Mouse (Mus musculus): ENCODE results near the gene Swsap1. TPM values are rescaled to one million over a fixed set of nuclear protein-coding genes. Genes with fewer than 3 reads are reported as not detected.

Gene Swsap1
- polyA plus RNA-seq, 1 experiment from 2014 or later, result 8.1 TPM

GRCm38 (mm10) chr9:21969304-21969703 lies 13.7 kb downstream of the Swsap1 start:
- H3K36me3 ChIP-seq (ENCODE audit: control insufficient read depth, insufficient read depth, low read length), result no peaks in the 10 kb centered on the region
- 94% methylated on average over 4 of the region's 4 CpGs for WGBS
- H3K9me3 ChIP-seq (ENCODE audit: control insufficient read depth, low read length), result no peaks in the 10 kb centered on the region
- no peak overlapping the region for H3K9ac ChIP-seq (ENCODE audit: low read depth, low read length)
- no peaks in the 10 kb centered on the region for H3K4me1 ChIP-seq (ENCODE audit: control insufficient read depth, insufficient read depth, low read depth, low read length)
- H3K27ac ChIP-seq (ENCODE audit: low read depth, low read length), result no peak overlapping the region
- no peak overlapping the region for H3K4me3 ChIP-seq (ENCODE audit: low read length)
- no peaks in the 10 kb centered on the region; the same call in 1 of the 2 replicates for H3K27me3 ChIP-seq (replicated peaks; ENCODE audit: control insufficient read depth, insufficient read depth, low read length)
- ATAC-seq, result no peak
- no peak overlapping the region for H3K4me2 ChIP-seq (ENCODE audit: low read length)

- Histone ChIP-seq H3K4me2 (ENCODE audit: low read length) (no peak overlapping the region), H3K4me3 (ENCODE audit: low read length) (no peak overlapping the region), H3K27ac (ENCODE audit: low read depth, low read length) (no peak overlapping the region), H3K4me1 (ENCODE audit: control insufficient read depth, insufficient read depth, low read depth, low read length) (no peaks in the 10 kb centered on the region), H3K27me3 (replicated peaks; ENCODE audit: control insufficient read depth, insufficient read depth, low read length) (no peaks in the 10 kb centered on the region), H3K9ac (ENCODE audit: low read depth, low read length) (no peak overlapping the region), H3K9me3 (ENCODE audit: control insufficient read depth, low read length) (no peaks in the 10 kb centered on the region), H3K36me3 (ENCODE audit: control insufficient read depth, insufficient read depth, low read length) (no peaks in the 10 kb centered on the region)
- ATAC-seq, result no peak
- 89% methylated on average over 10 of the region's 10 CpGs for WGBS
Measured at GRCm38 (mm10) chr9:21976626-21977175, 21.1 kb downstream of the Swsap1 start.

- ATAC-seq, result no peak
- no peaks in the 10 kb centered on the region for H3K4me1 ChIP-seq (ENCODE audit: control insufficient read depth, insufficient read depth, low read depth, low read length)
- no peak overlapping the region for H3K4me3 ChIP-seq (ENCODE audit: low read length)
- no peaks in the 10 kb centered on the region for H3K27me3 ChIP-seq (replicated peaks; ENCODE audit: control insufficient read depth, insufficient read depth, low read length)
- no peak overlapping the region for H3K9ac ChIP-seq (ENCODE audit: low read depth, low read length)
- no peak overlapping the region for H3K27ac ChIP-seq (ENCODE audit: low read depth, low read length)
- H3K4me2 ChIP-seq (ENCODE audit: low read length), result no peak overlapping the region
- no peaks in the 10 kb centered on the region for H3K9me3 ChIP-seq (ENCODE audit: control insufficient read depth, low read length)
- WGBS, result 69% methylated on average over 5 of the region's 5 CpGs
- H3K36me3 ChIP-seq (ENCODE audit: control insufficient read depth, insufficient read depth, low read length), result no peaks in the 10 kb centered on the region
Measured at GRCm38 (mm10) chr9:21977331-21977730, 21.8 kb downstream of the Swsap1 start.

GRCm38 (mm10) chr9:21977972-21978371 lies 22.4 kb downstream of the Swsap1 start:
- Histone ChIP-seq H3K27ac (ENCODE audit: low read depth, low read length) (no peak overlapping the region), H3K4me1 (ENCODE audit: control insufficient read depth, insufficient read depth, low read depth, low read length) (no peaks in the 10 kb centered on the region), H3K9ac (ENCODE audit: low read depth, low read length) (no peak overlapping the region), H3K9me3 (ENCODE audit: control insufficient read depth, low read length) (no peaks in the 10 kb centered on the region), H3K4me2 (ENCODE audit: low read length) (no peak overlapping the region), H3K4me3 (ENCODE audit: low read length) (no peak overlapping the region), H3K27me3 (replicated peaks; ENCODE audit: control insufficient read depth, insufficient read depth, low read length) (no peaks in the 10 kb centered on the region), H3K36me3 (ENCODE audit: control insufficient read depth, insufficient read depth, low read length) (no peaks in the 10 kb centered on the region)
- ATAC-seq, result no peak
- 23% methylated on average over 2 of the region's 2 CpGs for WGBS

- ATAC-seq, result no peak
- WGBS, result 85% methylated on average over 4 of the region's 4 CpGs
- H3K9me3 ChIP-seq (ENCODE audit: control insufficient read depth, low read length), result no peaks in the 10 kb centered on the region
Measured at GRCm38 (mm10) chr9:21978398-21979128, 23.0 kb downstream of the Swsap1 start.

GRCm38 (mm10) chr9:21983911-21984310 lies 28.4 kb downstream of the Swsap1 start:
- no peaks in the 10 kb centered on the region for H3K9me3 ChIP-seq (ENCODE audit: control insufficient read depth, low read length)
- H3K4me2 ChIP-seq (ENCODE audit: low read length), result no peak overlapping the region
- no peak overlapping the region for H3K4me3 ChIP-seq (ENCODE audit: low read length)
- H3K4me1 ChIP-seq (ENCODE audit: control insufficient read depth, insufficient read depth, low read depth, low read length), result peaks cover 12% of the 10 kb centered on the region
- WGBS, result 28% methylated on average over 3 of the region's 3 CpGs
- H3K36me3 ChIP-seq (ENCODE audit: control insufficient read depth, insufficient read depth, low read length), result no peaks in the 10 kb centered on the region
- no peak overlapping the region for H3K9ac ChIP-seq (ENCODE audit: low read depth, low read length)
- no peak overlapping the region for H3K27ac ChIP-seq (ENCODE audit: low read depth, low read length)
- H3K27me3 ChIP-seq (replicated peaks; ENCODE audit: control insufficient read depth, insufficient read depth, low read length), result peaks cover 23% of the 10 kb centered on the region
- ATAC-seq, result no peak

More at GRCm38 (mm10) chr9:21978398-21979128, 23.0 kb downstream of the Swsap1 start:
- no peaks in the 10 kb centered on the region for H3K36me3 ChIP-seq (ENCODE audit: control insufficient read depth, insufficient read depth, low read length)
- H3K4me1 ChIP-seq (ENCODE audit: control insufficient read depth, insufficient read depth, low read depth, low read length), result no peaks in the 10 kb centered on the region
- H3K27ac ChIP-seq (ENCODE audit: low read depth, low read length), result no peak overlapping the region
- H3K27me3 ChIP-seq (replicated peaks; ENCODE audit: control insufficient read depth, insufficient read depth, low read length), result no peaks in the 10 kb centered on the region
- H3K9ac ChIP-seq (ENCODE audit: low read depth, low read length), result no peak overlapping the region
- no peak overlapping the region for H3K4me3 ChIP-seq (ENCODE audit: low read length)
- H3K4me2 ChIP-seq (ENCODE audit: low read length), result no peak overlapping the region

- Histone ChIP-seq H3K36me3 (ENCODE audit: control insufficient read depth, insufficient read depth, low read length) (no peaks in the 10 kb centered on the region), H3K4me2 (ENCODE audit: low read length) (peak overlapping the region; percentile 78), H3K4me1 (ENCODE audit: control insufficient read depth, insufficient read depth, low read depth, low read length) (peaks cover 21% of the 10 kb centered on the region), H3K27ac (ENCODE audit: low read depth, low read length) (no peak overlapping the region), H3K27me3 (replicated peaks; ENCODE audit: control insufficient read depth, insufficient read depth, low read length) (peaks cover 52% of the 10 kb centered on the region), H3K4me3 (ENCODE audit: low read length) (peak overlapping the region; percentile 42), H3K9ac (ENCODE audit: low read depth, low read length) (no peak overlapping the region), H3K9me3 (ENCODE audit: control insufficient read depth, low read length) (no peaks in the 10 kb centered on the region)
- 9% methylated on average over 36 of the region's 36 CpGs for WGBS
- no peak for ATAC-seq
Measured at GRCm38 (mm10) chr9:21987592-21988342, 32.2 kb downstream of the Swsap1 start.

GRCm38 (mm10) chr9:21988421-21989101 lies 33.0 kb downstream of the Swsap1 start:
- Histone ChIP-seq H3K4me2 (ENCODE audit: low read length) (peak overlapping the region; percentile 78), H3K27ac (ENCODE audit: low read depth, low read length) (no peak overlapping the region), H3K9ac (ENCODE audit: low read depth, low read length) (peak overlapping the region; percentile 54), H3K27me3 (replicated peaks; ENCODE audit: control insufficient read depth, insufficient read depth, low read length) (peaks cover 52% of the 10 kb centered on the region), H3K36me3 (ENCODE audit: control insufficient read depth, insufficient read depth, low read length) (no peaks in the 10 kb centered on the region), H3K4me3 (ENCODE audit: low read length) (peak overlapping the region; percentile 42), H3K4me1 (ENCODE audit: control insufficient read depth, insufficient read depth, low read depth, low read length) (peaks cover 21% of the 10 kb centered on the region), H3K9me3 (ENCODE audit: control insufficient read depth, low read length) (no peaks in the 10 kb centered on the region)
- ATAC-seq, result 0 out of 2 replicates have a peak, but pooled peaks have one; percentile 13
- under 1% methylated on average over 32 of the region's 32 CpGs for WGBS
